Mouse (Mus musculus): ENCODE results near the gene Plcb1.
A peak's percentile ranks its signal among the peaks of the same experiment; 100 is the strongest.

Plcb1 gene

DNA sequence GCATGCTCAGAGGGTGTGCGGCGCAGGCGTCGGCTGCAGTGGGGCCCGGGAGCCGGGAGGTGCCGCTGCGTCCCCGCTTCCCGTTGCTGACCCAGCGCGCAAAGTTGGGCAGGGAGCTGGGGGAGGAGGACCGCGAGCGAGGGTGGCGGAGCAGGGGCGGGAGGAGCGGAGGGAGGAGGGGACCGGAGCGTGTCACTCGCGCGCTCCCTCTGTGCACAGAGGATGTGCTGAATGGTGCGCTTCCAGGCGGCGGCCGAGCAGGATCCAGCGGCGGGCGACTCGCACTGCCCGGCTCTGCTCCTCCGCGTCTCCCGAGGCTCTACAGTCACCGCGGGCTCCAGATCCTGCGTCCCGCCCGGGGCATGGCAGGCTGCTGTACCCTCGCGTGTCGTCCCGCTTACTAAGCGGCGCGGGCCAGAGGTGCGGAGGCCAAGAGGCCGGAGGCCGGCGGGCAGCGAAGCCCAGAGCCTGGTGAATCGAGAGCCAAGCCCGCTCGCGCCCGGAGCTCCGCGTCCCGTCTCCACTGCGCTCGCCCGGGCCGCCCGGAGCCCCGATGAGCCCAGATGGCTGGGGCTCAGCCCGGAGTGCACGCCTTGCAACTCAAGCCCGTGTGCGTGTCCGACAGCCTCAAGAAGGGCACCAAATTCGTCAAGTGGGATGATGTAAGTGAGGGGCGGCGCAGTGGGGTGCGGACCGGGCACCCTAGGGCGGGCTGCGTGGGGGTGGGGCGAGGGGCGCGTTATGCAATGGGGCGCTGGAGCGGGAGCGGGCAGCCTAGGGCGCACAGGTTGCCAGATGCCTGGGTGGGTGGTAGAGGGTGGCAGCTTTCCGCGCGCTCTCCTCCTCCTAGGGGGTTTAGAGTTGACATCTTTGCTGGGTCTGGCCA is at the start of gene Plcb1:
TSS of gene Plcb1 (plus strand) at position 98 of the 886 bp plus-strand sequence.
- DNase-seq = peak; percentile 89 to 92

DNA sequence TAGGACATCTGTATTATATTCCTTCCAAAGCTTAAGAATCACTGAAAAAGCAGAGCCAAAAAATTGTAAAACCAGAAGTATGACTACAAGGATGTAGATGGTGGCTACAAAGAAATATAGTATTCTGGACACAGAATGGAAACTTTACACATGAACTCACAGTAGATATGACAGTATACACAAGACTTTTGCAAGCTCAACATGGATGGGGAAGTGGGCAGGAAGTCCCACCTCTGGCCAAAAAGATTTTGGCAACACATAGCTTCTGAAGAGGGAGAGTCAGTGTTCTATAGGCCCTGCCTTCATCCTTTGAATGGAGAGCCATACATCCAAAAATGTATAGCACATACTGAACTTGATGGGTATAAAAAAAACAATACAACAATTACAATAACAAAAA is 30.3 kb upstream of the Plcb1 start:
- no peak for DNase-seq

DNA sequence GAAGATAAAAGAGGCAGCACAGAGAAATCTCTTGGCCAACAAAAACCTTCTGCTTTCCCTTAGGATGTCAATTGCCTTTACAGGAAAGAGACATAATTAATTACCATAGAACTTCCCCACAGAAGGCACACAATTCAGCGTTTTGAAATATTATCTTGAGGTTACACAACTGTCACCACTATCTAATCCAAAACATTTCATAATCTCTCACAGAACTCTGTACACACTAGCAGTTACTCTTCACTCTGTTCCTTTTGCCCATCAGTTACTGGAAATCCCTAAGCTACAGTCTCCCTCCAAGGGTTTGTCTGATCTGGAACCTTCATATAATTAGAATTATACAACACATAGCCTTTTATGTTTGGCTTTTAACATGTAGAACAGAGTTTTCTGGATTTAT is 29.8 kb upstream of the Plcb1 start:
- no peak for DNase-seq

DNA sequence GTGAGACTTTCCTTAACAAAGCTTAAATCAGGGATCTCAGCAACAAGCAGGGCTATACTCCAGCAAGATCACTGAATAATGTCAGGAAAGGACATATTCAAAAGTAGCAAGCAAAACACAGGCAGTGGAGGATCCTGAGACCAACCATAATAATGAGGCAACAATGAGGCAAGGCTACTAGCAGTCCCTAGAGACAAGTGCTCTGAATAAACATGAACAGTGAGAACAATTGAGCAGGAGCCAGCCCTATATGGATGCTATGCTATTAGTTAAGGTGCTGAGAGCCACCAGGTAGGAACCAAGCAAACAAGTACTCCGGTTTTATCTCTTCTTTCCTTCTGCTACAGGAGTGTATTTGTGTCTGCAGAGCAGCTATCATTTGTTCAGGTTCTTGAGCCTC is 24.8 kb upstream of the Plcb1 start:
- DNase-seq = no peak

DNA sequence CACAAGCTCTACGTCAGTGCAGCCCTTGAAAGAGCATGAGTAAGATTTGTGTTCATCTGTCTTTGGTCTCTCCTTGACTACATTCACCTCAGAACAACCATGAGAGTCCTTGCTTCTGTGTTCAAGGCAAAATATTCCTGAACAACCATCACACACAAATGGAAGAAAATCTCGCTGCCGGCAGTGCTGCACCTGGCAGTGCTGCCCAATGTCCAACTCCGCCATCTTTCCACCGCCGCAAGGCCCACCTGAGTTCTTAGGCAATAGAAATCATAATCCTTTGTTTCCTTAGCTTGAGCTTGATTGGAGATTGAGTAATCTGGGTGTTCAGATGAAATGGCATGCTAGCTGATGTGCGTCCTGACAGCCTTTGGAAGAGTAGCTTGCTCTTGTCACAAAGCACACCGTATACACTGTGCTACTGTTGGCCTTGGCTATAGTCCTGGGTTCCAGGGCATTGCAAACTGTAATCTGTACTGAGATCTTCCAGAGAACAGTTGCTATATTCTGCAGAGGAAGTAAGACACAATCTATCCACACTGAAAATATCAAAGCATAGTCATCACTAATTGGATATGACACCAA is 22.4 kb upstream of the Plcb1 start:
- no peak for DNase-seq

DNA sequence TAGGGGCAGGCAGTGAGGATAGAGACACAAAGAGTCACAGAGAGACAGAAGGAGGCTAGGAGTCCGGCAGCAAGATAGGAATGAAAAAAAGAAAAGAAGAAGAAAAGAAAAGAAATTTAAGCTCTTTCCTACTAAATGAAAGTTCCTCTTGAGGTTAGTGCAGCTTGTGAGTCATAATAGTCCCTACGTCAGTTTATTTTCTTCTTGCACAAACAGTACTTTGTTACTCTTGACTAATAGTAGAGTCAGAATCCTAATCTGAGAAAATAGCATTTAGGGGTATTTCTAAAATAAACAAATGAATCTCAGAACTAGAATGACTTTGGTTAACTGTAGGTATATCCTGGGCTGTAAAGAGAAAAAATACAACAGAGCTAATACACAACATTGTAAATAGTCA is 21.4 kb upstream of the Plcb1 start:
- no peak for DNase-seq

DNA sequence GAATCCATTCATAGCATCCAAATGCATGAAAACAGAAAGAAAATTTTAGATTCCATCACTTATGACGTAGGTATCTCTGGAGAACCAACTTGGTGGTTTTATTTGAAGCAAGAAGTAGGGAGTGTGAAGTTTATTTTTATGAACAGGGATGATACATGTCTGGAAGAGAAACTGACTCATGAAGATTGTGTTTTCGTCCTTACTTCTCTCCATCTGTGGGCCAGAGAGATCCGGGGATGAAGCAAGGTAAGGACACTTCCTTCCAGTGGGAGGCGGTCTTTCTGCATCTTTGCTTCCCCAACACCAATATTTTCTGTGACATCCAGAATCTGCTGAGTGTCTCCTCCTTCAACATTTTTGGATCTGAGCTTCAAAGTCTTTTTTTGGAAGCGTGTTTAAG is 6.0 kb upstream of the Plcb1 start:
- no peak for DNase-seq

DNA sequence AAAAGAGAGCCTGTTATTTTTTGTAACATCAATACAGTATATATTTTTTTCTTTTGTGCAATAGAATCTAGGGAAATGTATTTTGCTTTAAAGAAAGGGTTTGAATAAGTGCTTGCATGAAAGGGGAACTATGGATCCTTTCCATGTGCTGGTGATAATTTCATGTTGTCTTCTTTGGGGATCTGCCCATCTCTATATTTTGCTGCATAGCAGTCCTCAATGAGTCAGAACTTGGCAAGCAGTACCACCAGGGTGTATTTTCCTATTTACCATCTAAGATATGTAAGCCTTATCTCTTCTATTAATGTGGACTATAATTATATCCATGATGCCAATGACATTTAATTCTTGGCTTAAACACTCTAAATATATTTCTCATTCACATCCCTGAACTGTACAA is 5.6 kb upstream of the Plcb1 start:
- no peak for DNase-seq

DNA sequence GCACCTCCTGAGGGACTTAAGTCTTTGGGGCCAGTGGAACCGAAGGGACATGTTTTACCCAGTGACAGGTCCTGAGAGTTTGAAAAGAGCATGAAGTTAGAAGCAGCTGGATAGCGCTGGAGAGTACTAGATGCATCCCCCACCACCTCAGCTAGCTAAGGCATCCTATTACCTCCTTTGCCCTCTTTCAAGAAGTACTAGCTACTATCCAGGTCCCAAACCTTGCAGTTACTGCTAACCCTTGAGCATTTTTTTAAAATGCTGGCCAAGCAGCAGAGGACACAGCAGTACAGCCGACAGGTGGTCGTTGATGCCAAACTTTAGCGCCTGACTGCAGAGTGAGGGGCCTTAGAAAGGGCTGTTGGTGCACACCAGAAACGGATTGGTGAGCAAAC is 986 bp downstream of the Plcb1 start:
- DNase-seq = no peak

DNA sequence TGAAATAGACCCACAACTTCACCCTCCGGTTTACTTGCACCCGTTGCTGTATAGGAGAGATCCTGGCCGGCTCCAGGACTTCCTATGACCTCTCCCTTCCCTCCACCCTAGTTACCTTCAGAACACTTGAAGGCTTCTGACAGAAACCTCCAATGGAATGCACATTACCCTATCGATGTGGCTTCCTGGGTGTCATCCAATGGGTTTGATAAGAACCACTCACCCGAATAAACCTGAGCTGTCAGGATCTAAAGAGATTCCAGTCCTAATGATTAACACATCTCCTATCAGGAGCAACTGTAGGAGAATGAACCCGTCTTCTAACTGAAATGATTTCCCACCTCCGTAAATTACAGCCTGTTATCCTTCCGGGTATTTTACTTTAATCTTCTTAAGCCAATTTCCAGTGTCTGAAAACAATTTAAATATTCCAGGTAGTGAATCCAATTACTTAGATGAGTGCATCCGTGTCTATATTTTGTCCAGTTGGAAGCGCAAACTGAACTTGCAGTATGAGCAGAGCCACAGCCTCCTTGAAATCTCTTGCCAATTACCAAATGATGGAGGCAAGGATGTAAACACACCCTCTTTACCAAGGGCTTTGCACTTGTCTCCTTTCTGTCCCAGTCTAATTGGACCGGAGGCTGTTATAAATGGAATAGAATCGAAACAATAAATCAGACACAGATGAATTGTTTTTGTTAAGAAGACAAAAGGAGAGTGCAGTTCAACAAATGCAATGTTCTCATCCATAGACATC is 1.6 kb downstream of the Plcb1 start:
- DNase-seq = no peak

DNA sequence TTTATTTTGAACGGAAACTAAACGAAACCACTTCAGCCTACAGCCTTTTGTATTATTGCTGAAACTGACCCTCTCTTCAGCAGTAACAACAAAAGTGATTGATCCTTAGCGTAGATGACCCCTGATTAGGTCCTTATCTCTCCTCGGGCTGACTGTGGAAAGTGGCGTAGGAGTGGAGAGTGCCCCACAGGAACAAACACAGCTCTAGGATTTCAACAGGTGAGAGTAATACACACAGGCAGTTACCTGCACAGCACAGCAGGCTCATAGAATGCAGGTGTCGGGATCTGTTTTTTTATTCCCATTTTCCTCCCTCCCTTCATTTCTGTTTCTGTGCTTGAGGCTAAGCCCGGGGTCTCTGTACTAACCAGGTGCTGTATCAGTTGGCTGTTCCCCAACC is 7.1 kb downstream of the Plcb1 start:
- DNase-seq = no peak

DNA sequence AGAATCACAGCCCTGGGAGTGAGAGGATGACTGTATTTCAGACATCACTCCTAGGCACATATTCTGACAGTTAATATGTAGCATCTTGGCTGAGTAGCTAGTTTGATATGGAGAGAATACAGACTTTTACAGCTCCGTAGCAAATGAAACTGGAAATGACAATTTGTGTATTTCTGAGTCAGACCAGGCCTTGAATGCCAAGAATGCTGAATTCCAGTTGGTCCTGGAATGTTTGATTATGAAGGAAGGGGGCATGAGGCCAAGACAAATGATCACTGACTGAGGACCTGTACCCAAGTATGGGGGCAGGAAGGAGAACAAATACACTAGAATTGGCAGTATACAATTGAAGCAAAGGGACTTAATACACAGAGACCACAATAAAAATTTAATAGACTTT is 14.4 kb downstream of the Plcb1 start:
- no peak for DNase-seq

DNA sequence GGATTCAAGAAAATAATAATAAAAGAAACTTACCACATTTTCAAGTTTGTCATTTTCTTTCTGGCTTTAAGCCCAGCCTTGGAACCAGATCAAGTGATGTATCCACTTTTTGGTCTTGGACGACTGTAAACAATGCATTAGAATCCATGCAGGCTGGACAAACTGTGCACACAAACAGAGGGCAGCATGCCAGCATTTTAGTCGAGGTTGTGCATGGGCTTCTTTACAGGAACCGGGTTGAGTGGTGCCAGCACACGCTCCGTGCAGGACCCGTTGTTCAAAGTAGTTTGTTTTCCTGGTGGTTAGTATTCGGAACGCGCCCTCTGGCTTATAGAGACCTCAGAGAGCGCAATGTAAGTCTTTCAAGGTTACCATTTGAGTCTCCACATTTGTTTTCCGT is 30.5 kb downstream of the Plcb1 start:
- peak; percentile 51 to 66 for DNase-seq

DNA sequence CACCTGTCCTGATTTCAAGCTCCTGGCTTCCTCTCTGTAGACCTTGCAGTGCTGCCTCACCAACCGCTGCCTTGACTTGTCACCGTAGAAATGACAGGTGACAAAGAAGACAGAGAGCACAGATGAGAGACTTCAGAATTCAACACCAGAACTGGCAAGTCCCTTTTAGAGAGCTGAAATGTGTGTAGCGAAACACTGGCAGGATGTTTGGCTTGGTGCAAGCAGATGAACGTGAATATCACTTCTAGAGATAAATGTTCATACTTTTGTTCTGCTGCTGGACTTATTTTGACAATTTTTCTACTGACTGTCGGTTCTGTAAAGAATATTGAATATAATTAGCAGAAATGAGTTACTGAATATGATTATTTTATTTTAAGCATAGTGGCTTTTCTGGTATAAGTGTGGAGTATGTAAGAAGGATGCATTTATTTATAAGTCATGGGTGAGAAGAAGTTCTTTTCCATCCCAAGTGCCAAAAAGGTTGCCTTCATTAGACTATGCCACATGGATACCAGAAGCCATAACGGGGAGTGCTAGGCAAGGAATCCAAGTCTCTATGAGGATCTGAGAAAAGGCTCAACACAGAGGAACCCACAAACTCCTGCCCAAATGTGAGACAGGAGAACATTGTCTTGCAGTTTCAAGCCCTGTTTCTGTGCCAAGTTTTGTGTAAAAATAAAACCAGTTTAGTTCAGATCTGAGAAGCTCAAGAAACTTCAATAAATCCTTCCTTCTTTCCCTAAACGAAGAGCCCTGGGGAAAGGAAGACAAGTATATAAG is 31.4 kb downstream of the Plcb1 start:
- DNase-seq = no peak

DNA sequence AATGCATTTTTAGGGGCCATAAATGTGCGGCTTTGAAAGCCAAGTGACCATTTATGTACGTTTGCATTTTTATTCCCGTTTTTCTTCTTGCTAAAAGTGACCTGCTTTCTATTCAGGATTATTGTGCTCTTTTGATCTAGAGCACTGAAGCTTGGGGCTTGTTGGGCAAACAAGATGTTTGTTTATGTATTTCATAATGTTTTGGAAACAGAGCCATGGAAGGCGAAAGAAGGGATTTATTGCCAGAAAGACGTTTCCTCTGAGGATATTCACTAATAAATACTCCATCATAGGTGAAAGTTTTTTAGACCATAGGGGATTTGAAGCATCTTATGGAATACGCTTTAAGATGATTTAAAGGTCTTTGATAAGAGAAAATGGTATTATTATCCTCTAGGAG is 35.3 kb downstream of the Plcb1 start:
- DNase-seq = no peak

DNA sequence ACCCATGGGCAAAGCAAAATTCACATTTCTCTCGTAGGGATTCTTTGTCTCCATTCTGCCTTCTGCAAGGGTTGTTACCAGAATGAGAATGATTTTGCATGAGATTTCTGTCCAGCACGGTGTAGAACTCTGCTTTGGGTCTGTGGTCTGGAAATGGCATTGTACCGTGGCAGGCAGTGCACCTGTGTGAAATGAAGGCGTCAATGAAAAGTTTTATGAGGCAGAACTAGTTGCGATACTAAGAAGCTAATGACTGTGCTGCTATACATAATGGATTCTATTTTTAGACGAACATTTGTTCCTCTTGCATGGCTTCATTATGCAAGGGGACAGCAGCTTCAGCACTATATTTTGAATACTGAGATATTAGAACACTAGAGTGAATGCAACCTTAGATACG is 39.8 kb downstream of the Plcb1 start:
- DNase-seq = no peak

DNA sequence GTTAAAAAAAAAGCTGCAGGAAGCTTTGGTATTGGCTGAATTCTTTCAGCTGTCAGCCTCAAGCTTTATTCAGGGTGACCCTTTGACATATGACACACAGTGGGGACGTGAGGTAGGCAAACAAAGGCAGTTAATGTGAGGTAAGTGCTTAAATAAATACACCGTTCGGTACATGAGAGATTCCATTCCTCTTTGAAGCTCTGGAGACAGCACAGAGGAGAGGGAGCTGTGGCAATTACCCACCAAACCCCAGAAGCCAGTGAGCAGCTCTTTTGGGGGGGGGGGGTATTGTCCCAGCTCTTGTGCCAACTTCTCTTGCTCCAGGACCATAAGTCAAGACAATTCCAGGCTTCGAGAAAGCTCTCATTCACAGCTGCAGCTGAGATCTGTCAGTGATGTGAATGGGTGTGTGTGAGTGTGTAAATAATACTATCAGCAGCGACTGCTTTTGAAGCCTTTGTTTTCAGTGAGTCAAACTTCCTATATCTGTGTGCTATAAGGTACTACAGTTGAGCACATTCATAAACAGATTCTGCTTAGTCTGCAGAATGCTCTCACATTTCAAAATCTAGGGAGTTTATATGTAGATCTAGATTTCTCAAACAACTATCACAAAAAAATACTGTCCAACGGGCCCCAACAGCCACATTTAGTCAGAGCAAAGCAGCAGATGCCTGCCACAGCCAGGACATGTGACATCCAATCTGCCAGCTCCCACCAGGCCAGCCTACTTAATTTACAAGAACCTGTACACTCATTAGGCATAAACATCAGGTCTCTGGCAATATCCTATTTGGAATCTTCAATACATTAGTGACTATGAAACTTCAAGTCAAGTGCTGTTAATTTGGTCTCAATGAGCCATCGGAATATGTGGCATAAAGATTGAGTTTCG is 40.5 kb downstream of the Plcb1 start:
- no peak for DNase-seq

DNA sequence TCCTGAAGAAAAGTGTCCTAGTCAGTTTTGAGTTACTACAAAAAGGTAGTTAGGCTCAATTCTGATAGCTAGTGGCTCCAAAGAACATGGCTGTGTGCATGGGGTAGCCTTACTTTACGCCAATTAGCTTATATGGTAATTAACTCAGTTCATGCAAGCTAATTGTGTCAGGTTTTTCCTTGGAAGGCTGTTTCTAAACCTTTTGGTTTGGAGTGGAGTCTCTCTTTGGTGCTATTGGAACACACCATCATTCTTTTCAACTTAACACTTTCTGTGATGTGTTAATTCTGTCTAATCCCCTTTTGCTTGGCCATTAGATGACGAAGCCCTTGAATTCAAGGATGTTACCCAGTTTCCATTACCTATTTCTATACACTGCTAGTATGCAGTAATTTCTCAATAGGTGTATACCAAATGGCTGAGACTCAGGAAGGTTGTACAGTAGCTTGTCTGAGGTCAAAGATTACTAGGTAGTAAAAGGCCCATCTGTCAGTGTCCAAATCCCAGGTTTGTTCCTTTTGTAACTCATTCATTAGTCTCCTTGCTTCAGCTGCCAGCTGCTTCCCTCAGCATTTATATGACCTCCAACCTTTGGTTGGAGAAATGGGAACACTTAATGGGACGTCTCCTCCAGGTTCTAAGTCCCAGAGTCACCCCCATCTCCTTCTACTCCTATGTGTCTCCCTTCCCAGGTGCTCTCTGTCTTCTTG is 42.1 kb downstream of the Plcb1 start:
- DNase-seq = no peak

DNA sequence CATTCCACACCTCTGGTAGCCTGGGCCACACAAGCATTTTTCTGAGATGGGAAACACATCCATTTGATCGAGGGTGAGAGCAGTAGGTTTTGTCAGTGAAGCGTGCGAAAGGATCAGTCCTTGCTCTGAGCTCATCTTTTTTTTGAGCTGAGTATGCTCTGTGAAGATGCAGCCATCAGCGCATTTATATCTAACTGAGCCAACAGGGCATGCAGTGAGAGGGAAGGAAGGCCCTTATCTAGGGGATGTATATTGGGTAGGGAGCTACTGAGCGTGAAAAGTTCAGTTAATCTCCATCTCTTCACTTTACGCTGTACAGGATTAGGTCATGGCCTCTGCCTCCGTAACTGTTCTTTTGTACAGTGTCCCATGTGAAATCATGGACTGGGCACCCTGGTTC is 46.0 kb downstream of the Plcb1 start:
- no peak for DNase-seq

DNA sequence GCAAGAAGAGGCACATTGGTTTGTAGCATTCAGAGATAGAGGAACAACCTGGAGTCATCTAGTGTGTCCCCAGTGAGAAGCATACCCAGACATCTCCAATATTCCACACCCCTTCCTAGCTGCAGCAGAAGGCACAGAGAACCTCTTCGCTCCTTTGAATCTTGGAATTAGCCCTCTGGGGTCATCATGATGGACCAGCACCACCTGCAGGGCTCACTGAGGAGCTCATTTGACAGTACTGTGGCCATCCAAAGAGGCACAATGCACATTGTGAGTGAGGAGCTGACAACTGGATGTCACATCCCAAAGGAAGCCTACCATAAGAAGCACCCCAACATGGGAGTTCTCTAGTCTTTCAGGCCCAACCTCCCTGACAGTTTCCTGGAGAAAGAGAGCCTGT is 50.2 kb downstream of the Plcb1 start:
- DNase-seq = no peak

DNA sequence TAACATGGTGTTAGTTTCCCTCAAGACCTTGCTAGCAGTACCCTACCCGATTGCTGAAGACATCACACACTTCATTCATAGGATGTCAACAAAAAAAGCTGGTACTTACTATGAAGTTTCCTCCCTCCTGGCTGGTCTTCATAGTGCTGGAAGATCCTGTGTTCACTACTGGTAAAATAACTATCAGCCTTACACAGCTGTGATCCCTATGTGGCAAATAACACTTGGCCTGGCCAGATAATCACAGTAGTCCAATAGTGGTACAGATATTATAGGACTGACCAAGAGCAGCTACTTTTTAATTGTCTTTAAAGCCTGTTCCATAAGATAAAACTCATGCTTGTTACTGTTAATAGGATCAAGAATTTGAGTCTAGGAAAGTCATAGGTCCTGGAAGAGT is 52.3 kb downstream of the Plcb1 start:
- no peak for DNase-seq
